Mouse (Mus musculus): ENCODE results near the gene Zfp62. TPM values are rescaled to one million over a fixed set of nuclear protein-coding genes. Genes with fewer than 3 reads are reported as not detected.
"Not testable (repeated sequence)": the region's sequence is repeated elsewhere in the genome, so short reads cannot be mapped to it uniquely, and the experiment has no call there.

Zfp62 gene
- polyA plus RNA-seq (2015; fragmentation: Nextera tagmentation; extraction: Ambion mirVana): 58.5 and 58.6 TPM in 2 replicates

DNA sequence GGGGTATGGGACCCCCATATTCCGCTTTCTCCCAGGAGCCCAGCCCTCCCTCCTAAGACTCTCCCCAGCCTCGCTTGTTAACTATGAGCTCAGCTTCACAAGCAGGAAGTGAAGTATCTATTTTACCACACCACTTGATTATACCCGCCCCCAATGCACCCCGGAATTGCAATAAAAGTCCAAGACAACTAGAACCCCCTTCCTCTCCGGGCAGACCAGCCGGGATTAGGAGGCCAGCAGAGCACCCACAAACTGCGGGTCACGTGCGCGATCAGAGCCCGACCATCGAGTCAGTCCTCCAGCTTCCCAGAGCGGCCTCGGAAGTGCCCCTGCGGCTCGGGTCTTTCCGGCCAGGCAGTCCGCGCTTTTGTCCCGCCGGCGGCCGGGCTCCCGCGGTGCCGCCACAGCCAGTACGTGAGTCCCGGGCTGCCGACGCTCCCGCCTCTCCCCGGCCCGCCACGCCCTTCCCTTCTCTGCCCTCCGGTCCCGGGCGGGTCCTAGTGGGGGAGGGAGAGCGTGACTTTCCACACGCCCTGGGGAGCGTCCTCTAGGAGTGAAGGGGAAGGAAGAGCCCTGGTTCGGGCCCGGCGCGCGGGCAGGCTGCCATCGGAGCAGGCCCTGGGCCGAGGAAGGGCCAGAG lies at the start of gene Zfp62:
Gene Zfp62, plus strand, starts transcription at position 164 of the 640 bp plus-strand sequence.
- peak within 1 kb of the TSS; percentile 91 for H3K4me3 ChIP-seq
- peaks cover 7% of the 10 kb centered on the region; the same call in 1 of the 2 replicates for H3K36me3 ChIP-seq (ENCODE audit: poor library complexity, severe bottlenecking)
- no peaks in the 10 kb centered on the region for H3K9me3 ChIP-seq (replicated peaks)
- H3K27me3 ChIP-seq: no peaks in the 10 kb centered on the region
- peak within 1 kb of the TSS; percentile 98 for H3K9ac ChIP-seq
- under 1% methylated on average over 47 of the region's 47 CpGs for WGBS
- ATAC-seq: peak; percentile 95
- peak within 1 kb of the TSS; percentile 98 for H3K27ac ChIP-seq
- H3K4me1 ChIP-seq: peaks cover 26% of the 10 kb centered on the region
- H3K4me2 ChIP-seq: peak within 1 kb of the TSS; percentile 67

DNA sequence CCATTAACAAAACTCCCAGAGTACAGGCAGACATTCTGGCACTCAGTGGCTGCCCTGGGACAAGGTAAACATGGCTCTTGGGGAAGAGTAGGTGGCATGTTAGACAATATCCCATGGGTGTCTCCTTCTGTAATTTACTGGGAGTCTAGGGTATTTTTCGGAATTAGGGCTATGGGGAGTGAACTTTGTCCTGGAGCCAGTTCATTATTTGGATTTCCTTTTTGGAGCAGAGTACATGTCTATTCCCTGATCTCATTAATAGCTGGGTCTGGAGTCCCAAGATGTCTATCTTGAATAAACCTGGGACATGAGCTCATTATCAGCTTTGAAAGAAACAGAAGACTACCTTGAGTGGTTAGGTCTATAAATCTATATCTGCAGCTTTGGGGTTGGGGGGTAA lies 49.0 kb upstream of the Zfp62 start, which contains the start of gene Olfr1394:
Gene Olfr1394, plus strand, starts transcription at position 301 of the 400 bp plus-strand sequence.
- WGBS: 88% methylated on average over 1 of the region's 1 CpGs
- no peaks in the 10 kb centered on the region for H3K4me1 ChIP-seq

DNA sequence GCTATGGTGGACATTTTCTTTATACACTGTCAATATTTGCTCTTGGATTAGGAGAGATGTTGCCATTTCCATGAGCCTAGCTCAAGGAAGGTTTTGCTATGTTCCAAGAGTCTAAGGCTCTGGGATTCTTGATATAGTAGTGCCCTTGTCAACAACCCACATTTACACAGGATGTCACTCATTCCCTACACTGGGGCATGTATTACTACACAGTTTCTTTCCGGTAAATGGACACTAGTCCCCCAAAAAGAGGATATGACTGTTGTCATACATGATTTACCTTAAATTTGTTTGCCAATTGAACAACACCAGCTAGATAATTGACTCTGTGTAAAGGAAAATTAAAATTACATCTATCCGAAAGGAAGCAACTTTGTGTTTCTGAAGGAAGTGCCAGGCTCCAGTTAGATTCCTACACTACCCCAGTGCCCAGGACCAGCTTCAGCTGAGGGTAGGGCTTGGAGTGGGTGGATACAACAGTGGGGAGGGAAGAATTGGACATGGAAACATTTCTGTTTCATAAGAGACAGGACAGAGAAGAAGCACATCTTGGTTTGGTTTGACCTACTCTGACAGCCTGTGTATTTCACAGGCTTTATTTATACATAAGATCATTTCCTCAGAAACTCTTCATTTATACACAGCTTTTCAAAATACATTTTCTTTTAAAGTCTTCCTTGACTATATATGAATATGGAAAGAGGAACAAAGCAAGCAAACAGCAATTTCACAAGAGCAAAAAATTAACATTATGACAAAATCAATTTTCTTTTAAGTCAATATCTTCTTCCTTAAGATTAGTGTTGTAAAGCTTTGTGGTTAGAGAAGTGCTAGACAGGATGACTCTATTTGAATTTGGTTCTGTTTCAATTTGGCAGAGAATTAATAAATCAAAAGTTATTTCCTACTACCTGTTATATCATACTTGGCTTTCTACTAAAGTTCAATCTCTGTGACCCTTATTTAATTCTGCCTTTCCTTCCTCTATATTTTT lies 46.0 kb upstream of the Zfp62 start:
- H3K27me3 ChIP-seq: no peaks in the 10 kb centered on the region
- ATAC-seq: no peak
- no peaks in the 10 kb centered on the region for H3K4me1 ChIP-seq
- H3K9ac ChIP-seq: no peak overlapping the region
- no peak overlapping the region for H3K4me2 ChIP-seq
- H3K4me3 ChIP-seq: no peak overlapping the region
- H3K9me3 ChIP-seq (replicated peaks): no peaks in the 10 kb centered on the region
- 89% methylated on average over 2 of the region's 2 CpGs for WGBS
- H3K36me3 ChIP-seq (ENCODE audit: poor library complexity, severe bottlenecking): no peaks in the 10 kb centered on the region
- H3K27ac ChIP-seq: no peak overlapping the region

More for the DNA sequence above, 49.0 kb upstream of the Zfp62 start, which contains the start of gene Olfr1394:
- Histone ChIP-seq H3K27me3 (no peaks in the 10 kb centered on the region), H3K36me3 (ENCODE audit: poor library complexity, severe bottlenecking) (no peaks in the 10 kb centered on the region), H3K4me2 (no peak within 1 kb of the TSS), H3K4me3 (no peak within 1 kb of the TSS), H3K9me3 (replicated peaks) (no peaks in the 10 kb centered on the region), H3K9ac (no peak within 1 kb of the TSS), H3K27ac (no peak within 1 kb of the TSS)
- ATAC-seq: no peak

DNA sequence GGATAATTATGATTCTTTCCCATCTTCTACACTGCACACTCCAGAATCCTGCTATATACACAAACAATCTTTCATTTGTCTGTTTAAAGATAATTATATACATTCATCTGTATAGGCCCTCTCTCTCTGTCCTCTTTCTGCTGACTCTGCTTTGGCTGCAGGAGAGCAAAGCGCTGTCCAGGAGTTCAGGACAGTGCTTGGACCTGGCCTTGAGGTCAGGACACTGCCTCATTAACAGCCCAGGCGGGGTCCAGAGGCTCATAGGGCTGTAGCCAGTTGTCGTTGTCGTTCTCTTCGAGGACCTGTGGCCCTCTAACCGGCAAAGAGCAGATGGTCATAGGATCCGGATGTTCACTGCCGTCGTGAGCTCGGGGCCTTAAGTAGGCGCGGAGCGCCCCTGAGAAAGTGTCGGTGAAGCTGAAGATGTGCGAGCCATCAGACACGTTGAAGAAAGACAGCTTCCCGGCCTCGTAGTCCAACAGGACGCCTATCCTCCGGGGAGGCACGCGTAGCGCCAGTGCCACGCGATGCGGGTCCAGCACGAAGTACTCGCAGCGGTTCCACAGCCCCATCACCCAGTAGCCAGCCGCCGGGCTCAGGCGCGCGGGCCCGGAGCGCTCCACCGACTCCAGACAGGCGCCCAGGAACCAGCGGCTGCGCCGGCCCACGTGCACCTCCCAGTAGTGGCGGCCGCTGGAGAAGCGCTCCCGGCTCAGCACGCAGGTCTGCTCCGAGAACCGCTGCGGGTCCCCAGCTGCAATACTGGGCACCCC lies 34.1 kb upstream of the Zfp62 start:
- H3K36me3 ChIP-seq (ENCODE audit: poor library complexity, severe bottlenecking): no peaks in the 10 kb centered on the region
- 7% methylated on average over 50 of the region's 50 CpGs for WGBS
- H3K9ac ChIP-seq: peak overlapping the region; percentile 58
- H3K27ac ChIP-seq: no peak overlapping the region
- H3K4me1 ChIP-seq: peaks cover 7% of the 10 kb centered on the region; the same call in 1 of the 2 replicates
- H3K9me3 ChIP-seq (replicated peaks): peaks cover 7% of the 10 kb centered on the region; the same call in 1 of the 2 replicates
- peak overlapping the region; percentile 70 for H3K4me2 ChIP-seq
- ATAC-seq: peak; percentile 81
- peaks cover 25% of the 10 kb centered on the region for H3K27me3 ChIP-seq
- H3K4me3 ChIP-seq: peak overlapping the region; percentile 42

DNA sequence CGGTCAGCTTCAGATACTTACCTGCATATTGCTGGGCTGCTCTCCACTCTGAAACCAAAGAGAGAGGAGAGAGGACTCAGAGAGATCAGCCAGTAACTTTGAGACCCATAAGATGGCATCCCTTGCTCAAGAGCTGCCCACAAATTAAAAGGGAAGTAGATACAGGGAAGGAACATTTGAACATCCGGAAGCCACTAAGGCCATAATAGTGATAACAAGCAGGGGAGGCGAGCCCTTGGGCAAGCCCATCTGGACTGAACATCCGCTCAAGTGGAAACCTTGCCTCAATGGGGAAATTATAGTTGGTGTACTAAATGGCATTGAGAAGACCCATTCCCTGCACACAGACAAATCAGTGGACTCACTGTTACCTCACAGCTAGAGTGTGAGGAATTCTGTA lies 32.5 kb upstream of the Zfp62 start:
- no peak overlapping the region for H3K9ac ChIP-seq
- no peak overlapping the region for H3K27ac ChIP-seq
- WGBS: 88% methylated on average over 4 of the region's 4 CpGs
- H3K27me3 ChIP-seq: peaks cover 25% of the 10 kb centered on the region
- peaks cover 7% of the 10 kb centered on the region; the same call in 1 of the 2 replicates for H3K9me3 ChIP-seq (replicated peaks)
- H3K4me1 ChIP-seq: peaks cover 7% of the 10 kb centered on the region; the same call in 1 of the 2 replicates
- no peak overlapping the region for H3K4me3 ChIP-seq
- ATAC-seq: no peak
- H3K4me2 ChIP-seq: no peak overlapping the region
- H3K36me3 ChIP-seq (ENCODE audit: poor library complexity, severe bottlenecking): no peaks in the 10 kb centered on the region

DNA sequence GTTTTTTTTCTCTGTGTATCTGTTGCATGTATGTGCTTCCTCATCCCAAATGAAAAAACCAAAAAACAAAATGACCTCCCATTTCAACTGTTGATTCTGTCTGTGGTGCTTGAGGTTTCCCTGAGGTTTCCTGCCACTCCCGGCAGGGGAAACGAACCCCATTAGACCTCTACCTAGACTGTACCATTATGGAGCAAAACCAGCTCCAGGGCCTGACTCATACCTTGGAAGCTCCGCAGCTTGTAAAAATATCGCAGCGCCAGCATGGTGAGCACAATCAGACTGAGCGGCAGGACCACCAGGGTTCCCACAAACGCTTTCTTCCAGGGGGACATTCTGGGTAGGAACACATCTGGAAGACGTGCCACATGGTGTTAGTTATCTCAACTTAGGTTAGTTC lies 27.7 kb upstream of the Zfp62 start:
- WGBS: 92% methylated on average over 8 of the region's 8 CpGs
- H3K4me1 ChIP-seq: no peaks in the 10 kb centered on the region
- 0 out of 2 replicates have a peak, but pooled peaks cover 4% of the 10 kb centered on the region for H3K27me3 ChIP-seq
- no peak overlapping the region for H3K4me3 ChIP-seq
- no peak overlapping the region for H3K27ac ChIP-seq
- H3K9ac ChIP-seq: no peak overlapping the region
- no peak overlapping the region for H3K4me2 ChIP-seq
- no peaks in the 10 kb centered on the region for H3K9me3 ChIP-seq (replicated peaks)
- no peak for ATAC-seq
- H3K36me3 ChIP-seq (ENCODE audit: poor library complexity, severe bottlenecking): no peaks in the 10 kb centered on the region

DNA sequence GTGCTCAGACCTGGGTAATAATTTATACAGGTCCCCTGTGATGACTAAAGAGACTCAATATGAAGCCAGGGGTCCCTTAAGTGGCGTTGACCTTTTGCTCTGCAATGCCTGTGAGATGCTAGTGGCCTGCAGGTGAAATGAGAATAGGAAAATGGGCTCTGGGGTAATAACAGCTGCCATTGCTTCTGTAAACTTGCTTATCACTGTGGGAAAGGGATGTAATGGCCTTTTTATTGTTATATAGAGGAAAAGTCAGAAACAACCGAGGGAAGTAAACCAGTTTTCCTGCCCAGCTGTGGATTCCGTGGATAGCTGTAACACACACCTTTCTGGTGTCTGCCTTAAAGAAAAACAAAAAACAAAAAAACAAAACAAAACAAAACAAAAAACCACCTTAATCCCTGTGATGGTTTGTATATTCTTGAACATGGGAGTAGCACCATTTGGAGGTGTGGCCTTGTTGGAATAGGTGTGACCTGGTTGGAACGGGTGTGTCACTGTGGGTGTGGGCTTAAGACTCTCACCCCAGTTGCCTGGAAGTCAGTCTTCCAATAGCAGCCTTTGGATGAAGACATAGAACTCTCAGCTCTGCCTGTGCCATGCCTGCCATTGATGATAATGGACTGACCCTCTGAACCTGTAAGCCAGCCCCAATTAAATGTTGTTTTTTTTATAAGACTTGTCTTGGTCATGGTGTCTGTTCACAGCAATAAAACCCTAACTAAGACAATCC lies 26.9 kb upstream of the Zfp62 start:
- ATAC-seq; H3K9ac ChIP-seq; H3K27me3 ChIP-seq; H3K36me3 ChIP-seq (ENCODE audit: poor library complexity, severe bottlenecking); H3K4me3 ChIP-seq; H3K27ac ChIP-seq; H3K4me1 ChIP-seq; H3K9me3 ChIP-seq (replicated peaks); H3K4me2 ChIP-seq: not testable (repeated sequence)
- 87% methylated on average over 4 of the region's 4 CpGs for WGBS

DNA sequence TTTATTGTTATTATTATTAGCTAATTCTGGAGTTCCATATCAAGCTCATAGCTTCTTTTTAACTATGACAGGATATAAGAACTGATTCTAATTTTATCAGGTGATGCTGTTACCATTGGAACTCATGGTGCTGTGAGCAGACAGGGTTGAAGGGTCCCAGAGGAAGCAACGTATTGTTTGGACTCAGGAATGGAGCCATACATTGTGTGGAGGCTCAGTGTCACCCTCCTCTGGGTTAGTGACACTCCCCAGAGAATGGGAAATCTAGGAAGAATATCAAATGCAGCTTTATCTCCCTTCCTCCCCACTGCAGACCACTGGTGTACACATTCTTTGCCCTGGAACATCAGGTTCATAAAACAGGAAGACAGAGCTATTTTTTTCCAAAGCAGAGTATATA lies 19.9 kb upstream of the Zfp62 start:
- H3K9ac ChIP-seq: no peak overlapping the region
- H3K4me3 ChIP-seq: no peak overlapping the region
- no peaks in the 10 kb centered on the region for H3K4me1 ChIP-seq
- H3K9me3 ChIP-seq (replicated peaks): no peaks in the 10 kb centered on the region
- H3K36me3 ChIP-seq (ENCODE audit: poor library complexity, severe bottlenecking): no peaks in the 10 kb centered on the region
- H3K27ac ChIP-seq: no peak overlapping the region
- H3K27me3 ChIP-seq: no peaks in the 10 kb centered on the region
- no peak overlapping the region for H3K4me2 ChIP-seq
- 62% methylated on average over 1 of the region's 1 CpGs for WGBS
- ATAC-seq: no peak

DNA sequence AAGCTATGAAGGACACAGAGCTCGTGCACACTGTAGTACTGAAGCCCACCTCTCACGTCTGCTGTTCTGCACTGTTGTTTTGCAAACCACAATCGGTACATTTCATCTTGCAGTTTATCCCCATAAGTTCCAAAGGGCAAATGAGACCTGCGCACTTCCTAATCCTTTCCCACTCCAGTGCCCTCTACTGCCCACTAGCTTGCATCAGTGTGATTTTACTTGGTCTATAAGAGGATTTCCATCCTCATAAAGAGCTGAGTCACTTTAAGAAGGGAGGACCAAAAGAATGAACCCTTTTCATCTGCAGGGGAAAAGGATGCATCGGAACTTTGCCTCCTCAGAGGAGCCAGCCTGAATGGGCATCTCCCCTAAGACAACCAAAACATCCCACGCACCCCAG lies 16.6 kb upstream of the Zfp62 start:
- ATAC-seq: no peak
- Histone ChIP-seq H3K27me3 (no peaks in the 10 kb centered on the region), H3K4me1 (no peaks in the 10 kb centered on the region), H3K36me3 (ENCODE audit: poor library complexity, severe bottlenecking) (no peaks in the 10 kb centered on the region), H3K9me3 (replicated peaks) (no peaks in the 10 kb centered on the region), H3K4me2 (no peak overlapping the region), H3K9ac (no peak overlapping the region), H3K27ac (no peak overlapping the region), H3K4me3 (no peak overlapping the region)
- WGBS: 79% methylated on average over 6 of the region's 6 CpGs

DNA sequence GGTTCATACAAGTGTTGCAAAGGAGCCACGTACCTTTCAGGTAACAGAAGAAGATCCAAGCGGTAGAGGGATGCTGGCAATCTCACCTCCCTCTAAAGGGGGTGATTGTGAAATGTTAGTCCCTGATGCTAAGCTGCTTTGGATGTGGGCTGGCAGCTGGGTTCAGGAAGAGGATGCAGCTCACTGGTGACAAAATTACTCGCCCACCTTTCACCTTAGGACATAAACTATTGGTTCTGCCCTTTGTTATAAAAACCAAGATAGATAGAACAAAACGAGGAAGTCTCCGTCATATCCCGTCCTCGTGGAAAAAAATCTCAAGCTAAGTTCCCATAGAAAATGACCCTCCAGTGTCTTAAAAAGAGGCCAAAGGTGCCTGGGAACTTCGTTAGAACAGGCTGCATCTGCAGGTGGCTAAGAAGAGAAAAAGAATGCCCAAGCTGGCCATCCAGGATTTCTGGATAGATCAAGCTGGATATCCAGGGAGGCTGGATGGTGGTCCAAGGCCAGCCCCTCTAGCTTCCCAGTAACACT lies 16.1 kb upstream of the Zfp62 start, which contains the start of gene Btnl9:
Gene Btnl9, minus strand, starts transcription at position 205 of the 534 bp plus-strand sequence.
- H3K4me1 ChIP-seq: no peaks in the 10 kb centered on the region
- no peaks in the 10 kb centered on the region for H3K36me3 ChIP-seq (ENCODE audit: poor library complexity, severe bottlenecking)
- no peaks in the 10 kb centered on the region for H3K27me3 ChIP-seq
- WGBS: 74% methylated on average over 8 of the region's 8 CpGs
- H3K9ac ChIP-seq: no peak within 1 kb of the TSS
- ATAC-seq: no peak
- no peak within 1 kb of the TSS for H3K27ac ChIP-seq
- H3K4me3 ChIP-seq: no peak within 1 kb of the TSS
- no peaks in the 10 kb centered on the region for H3K9me3 ChIP-seq (replicated peaks)
- H3K4me2 ChIP-seq: no peak within 1 kb of the TSS

DNA sequence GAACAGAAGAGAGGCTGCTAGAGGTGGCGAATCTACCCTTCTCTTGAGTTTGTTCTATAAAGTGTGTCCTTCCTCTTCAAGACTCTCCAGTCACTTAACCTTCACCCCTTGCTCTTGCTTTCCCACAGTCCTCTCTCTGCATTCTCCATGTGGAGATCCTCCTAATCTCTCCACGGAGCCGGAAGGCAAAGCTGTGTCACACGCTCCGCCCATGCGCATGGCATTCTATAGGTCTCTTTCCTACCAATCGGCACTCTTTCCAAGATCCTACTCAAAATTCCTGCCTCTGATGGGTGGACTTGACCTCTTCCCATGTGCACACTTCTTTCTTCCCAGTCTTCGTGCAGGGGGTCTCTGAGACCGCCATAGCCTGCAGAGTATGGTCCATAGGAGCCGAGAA lies 15.4 kb upstream of the Zfp62 start:
- H3K4me3 ChIP-seq: no peak overlapping the region
- no peaks in the 10 kb centered on the region for H3K36me3 ChIP-seq (ENCODE audit: poor library complexity, severe bottlenecking)
- no peaks in the 10 kb centered on the region for H3K27me3 ChIP-seq
- ATAC-seq: no peak
- H3K9ac ChIP-seq: no peak overlapping the region
- no peaks in the 10 kb centered on the region for H3K9me3 ChIP-seq (replicated peaks)
- no peaks in the 10 kb centered on the region for H3K4me1 ChIP-seq
- H3K27ac ChIP-seq: no peak overlapping the region
- H3K4me2 ChIP-seq: no peak overlapping the region
- WGBS: 81% methylated on average over 10 of the region's 10 CpGs

Data from forebrain, embryonic 13.5 days (tissue).